Mouse (Mus musculus) hindlimb bud, embryonic 11.5 days (tissue): ENCODE measurements around the gene Arhgap10.
"Not testable (repeated sequence)": the region's sequence is repeated elsewhere in the genome, so short reads cannot be mapped to it uniquely, and the experiment has no call there.

ENCODE experiments used
- DNase-seq: peaks from one replicate; pipeline ENCODE4 v3.0.0-alpha.2; 2012; ENCODE audit warnings: low read depth, low spot score; ENCODE audit errors: extremely low spot score

Arhgap10 gene

GRCm38 (mm10) chr8:77355344-77355743, 162.4 kb downstream of the Arhgap10 start:
- no peak for DNase-seq

GRCm38 (mm10) chr8:77354189-77354588, 163.6 kb downstream of the Arhgap10 start:
- DNase-seq, result no peak

- no peak for DNase-seq
Measured at GRCm38 (mm10) chr8:77351177-77351860, 166.4 kb downstream of the Arhgap10 start.

- no peak for DNase-seq
Measured at GRCm38 (mm10) chr8:77350121-77350777, 167.5 kb downstream of the Arhgap10 start.

- no peak for DNase-seq
Measured at GRCm38 (mm10) chr8:77343916-77344315, 173.8 kb downstream of the Arhgap10 start.

- DNase-seq, result no peak
Measured at GRCm38 (mm10) chr8:77343335-77343734, 174.4 kb downstream of the Arhgap10 start.

GRCm38 (mm10) chr8:77342144-77342543, 175.6 kb downstream of the Arhgap10 start:
- DNase-seq, result no peak

GRCm38 (mm10) chr8:77341329-77341728, 176.4 kb downstream of the Arhgap10 start:
- no peak for DNase-seq

GRCm38 (mm10) chr8:77340046-77340747, 177.6 kb downstream of the Arhgap10 start:
- no peak for DNase-seq

- DNase-seq, result no peak
Measured at GRCm38 (mm10) chr8:77337272-77337671, 180.5 kb downstream of the Arhgap10 start.

- no peak for DNase-seq
Measured at GRCm38 (mm10) chr8:77331180-77331579, 186.6 kb downstream of the Arhgap10 start.

GRCm38 (mm10) chr8:77330304-77330703, 187.4 kb downstream of the Arhgap10 start:
- no peak for DNase-seq

GRCm38 (mm10) chr8:77329783-77330182, 188.0 kb downstream of the Arhgap10 start:
- DNase-seq, result no peak

- DNase-seq, result no peak
Measured at GRCm38 (mm10) chr8:77328473-77328872, 189.3 kb downstream of the Arhgap10 start.

- DNase-seq, result no peak
Measured at GRCm38 (mm10) chr8:77327326-77327725, 190.4 kb downstream of the Arhgap10 start.

- not testable (repeated sequence) for DNase-seq
Measured at GRCm38 (mm10) chr8:77322727-77323126, 195.0 kb downstream of the Arhgap10 start.

GRCm38 (mm10) chr8:77321901-77322300, 195.9 kb downstream of the Arhgap10 start:
- no peak for DNase-seq

- DNase-seq, result no peak
Measured at GRCm38 (mm10) chr8:77318590-77318989, 199.2 kb downstream of the Arhgap10 start.

GRCm38 (mm10) chr8:77317771-77318170, 200.0 kb downstream of the Arhgap10 start:
- DNase-seq, result no peak

- no peak for DNase-seq
Measured at GRCm38 (mm10) chr8:77313003-77313402, 204.8 kb downstream of the Arhgap10 start.

- no peak for DNase-seq
Measured at GRCm38 (mm10) chr8:77311762-77312161, 206.0 kb downstream of the Arhgap10 start.

- no peak for DNase-seq
Measured at GRCm38 (mm10) chr8:77310541-77310940, 207.2 kb downstream of the Arhgap10 start.
